Mouse (Mus musculus): ENCODE data around the gene Kmt5b.

GRCm38 (mm10) chr19:3845803-3846406 is 78.7 kb downstream of the Kmt5b start:
- TF ChIP-seq GATA1 (IDR thresholded peaks at IDR 0.05; ENCODE audit: low read depth, low read length) (no peak), POLR2A (IDR thresholded peaks at IDR 0.05; ENCODE audit: control insufficient read depth in 1 of 2, insufficient read depth in 1 of 2, low read depth in 1 of 2, low read length in 2 of 2, poor library complexity in 1 of 2) (no peak), MAFK (IDR thresholded peaks at IDR 0.05; ENCODE audit: borderline replicate concordance, low read depth, low read length) (no peak), ZKSCAN1 (IDR thresholded peaks at IDR 0.05; ENCODE audit: low read depth, low read length) (no peak)
